Mouse (Mus musculus) testis, adult 2 months (tissue): ENCODE measurements around the gene Ctdsp1. TPM values are rescaled to one million over a fixed set of nuclear protein-coding genes. Genes with fewer than 3 reads are reported as not detected.

Experiments used
- H3K27ac ChIP-seq: fragments of 200-500 bp; 2 replicates; pipeline ENCODE4 v1.5.1; 2012; ENCODE audit warnings: low read depth, low read length; ENCODE audit not compliant: control insufficient read depth, insufficient read depth
- H3K27me3 ChIP-seq: fragments of 200-500 bp; 2 replicates; pipeline ENCODE4 v1.6.1; 2012; ENCODE audit warnings: mild to moderate bottlenecking, low read length, moderate library complexity; ENCODE audit not compliant: control insufficient read depth, insufficient read depth
- H3K36me3 ChIP-seq: fragments of 200-500 bp; 2 replicates; pipeline ENCODE4 v1.6.1; 2012; ENCODE audit warnings: mild to moderate bottlenecking, low read length; ENCODE audit not compliant: control insufficient read depth, insufficient read depth
- H3K4me1 ChIP-seq: fragments of 200-500 bp; 2 replicates; pipeline ENCODE4 v1.6.1; 2012; ENCODE audit warnings: low read length; ENCODE audit not compliant: control insufficient read depth, insufficient read depth
- H3K4me3 ChIP-seq: fragments of 200-500 bp; 2 replicates; pipeline ENCODE4 v1.5.1; 2012; ENCODE audit warnings: low read depth, mild to moderate bottlenecking, low read length, moderate library complexity, mixed read lengths; ENCODE audit not compliant: control insufficient read depth
- CTCF ChIP-seq: fragments of 200-500 bp; IDR thresholded peaks from 2 replicates; pipeline ENCODE4 v1.5.1; 2012; ENCODE audit warnings: low read depth, mild to moderate bottlenecking, inconsistent platforms, low read length, moderate library complexity; ENCODE audit not compliant: control insufficient read depth, insufficient read depth, insufficient replicate concordance
- POLR2A ChIP-seq: fragments of 200-500 bp; IDR thresholded peaks from 2 replicates; pipeline ENCODE4 v1.6.1; 2012; ENCODE audit warnings: low read depth, mild to moderate bottlenecking, inconsistent platforms, low read length, moderate library complexity; ENCODE audit not compliant: control insufficient read depth
- polyA plus RNA-seq: library from polyadenylated mRNA; depleted of rRNA; stranded (reverse); fragments of >200 nt; gene quantifications from 2 replicates; pipeline ENCODE4 v1.2.3, GENCODE M21; 2012

Ctdsp1 gene
- polyA plus RNA-seq, 1 experiment: 12.1 TPM

DNA sequence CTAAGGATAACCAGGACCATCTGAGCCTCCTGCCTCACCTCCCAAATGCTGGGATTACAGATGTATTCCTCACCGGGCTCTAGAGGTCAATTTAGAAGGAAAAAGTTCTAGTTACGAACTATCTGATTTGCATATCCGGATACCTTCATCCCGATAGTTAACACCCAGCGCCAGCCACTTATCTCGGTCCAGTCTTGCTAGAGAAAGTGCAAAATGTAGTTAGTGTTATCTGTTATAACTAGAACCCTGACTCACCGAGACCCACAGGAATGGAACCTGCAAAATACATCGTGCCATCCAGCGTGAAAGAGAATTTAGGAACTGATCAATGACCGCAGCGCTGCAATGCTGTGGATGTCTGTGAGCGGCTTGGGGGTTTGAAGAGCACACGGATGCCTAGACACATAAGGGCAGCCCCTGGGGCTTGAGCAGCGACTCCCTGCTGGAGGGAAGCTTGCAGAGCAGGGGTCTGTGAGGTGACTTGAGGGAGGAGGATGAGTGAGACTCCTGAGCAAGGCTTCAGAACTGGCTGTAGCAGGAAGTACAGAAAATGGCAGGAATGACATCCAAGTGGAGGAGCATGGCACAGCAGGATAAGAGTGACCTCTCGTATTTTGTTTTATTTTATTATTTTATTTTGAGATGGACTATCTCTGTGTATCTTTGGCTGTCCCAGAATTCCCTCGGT, 9.8 kb downstream of the Ctdsp1 start:
- no peak overlapping the region for H3K27ac ChIP-seq
- TF ChIP-seq CTCF (no peak), POLR2A (no peak)
- peaks cover 4% of the 10 kb centered on the region for H3K4me1 ChIP-seq
- H3K4me3 ChIP-seq: no peak overlapping the region
- H3K36me3 ChIP-seq: no peaks in the 10 kb centered on the region
- H3K27me3 ChIP-seq: no peaks in the 10 kb centered on the region

DNA sequence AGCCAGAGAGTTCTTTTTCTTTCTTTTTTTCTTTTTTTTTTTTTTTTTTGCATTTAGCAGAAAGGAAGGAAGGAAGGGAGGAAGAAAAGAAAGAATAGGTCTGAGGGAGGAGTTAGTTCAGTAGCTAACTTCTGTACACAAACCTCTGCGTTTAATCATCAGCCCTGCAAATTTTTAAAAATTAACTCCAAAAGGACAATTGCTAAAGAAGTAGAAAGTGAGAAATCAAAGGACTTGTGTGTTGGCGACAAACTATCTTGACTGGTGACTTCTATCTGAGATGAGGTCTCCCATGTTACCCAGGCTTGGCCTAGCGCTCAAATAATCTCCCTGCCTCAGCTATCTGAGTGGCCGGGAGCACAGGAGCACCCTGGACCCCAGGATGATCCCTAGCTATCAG, 12.9 kb downstream of the Ctdsp1 start:
- no peak for TF ChIP-seq CTCF
- no peak for TF ChIP-seq POLR2A
- Histone ChIP-seq H3K4me1 (peaks cover 3% of the 10 kb centered on the region), H3K4me3 (no peak overlapping the region), H3K36me3 (no peaks in the 10 kb centered on the region), H3K27me3 (no peaks in the 10 kb centered on the region), H3K27ac (no peak overlapping the region)

DNA sequence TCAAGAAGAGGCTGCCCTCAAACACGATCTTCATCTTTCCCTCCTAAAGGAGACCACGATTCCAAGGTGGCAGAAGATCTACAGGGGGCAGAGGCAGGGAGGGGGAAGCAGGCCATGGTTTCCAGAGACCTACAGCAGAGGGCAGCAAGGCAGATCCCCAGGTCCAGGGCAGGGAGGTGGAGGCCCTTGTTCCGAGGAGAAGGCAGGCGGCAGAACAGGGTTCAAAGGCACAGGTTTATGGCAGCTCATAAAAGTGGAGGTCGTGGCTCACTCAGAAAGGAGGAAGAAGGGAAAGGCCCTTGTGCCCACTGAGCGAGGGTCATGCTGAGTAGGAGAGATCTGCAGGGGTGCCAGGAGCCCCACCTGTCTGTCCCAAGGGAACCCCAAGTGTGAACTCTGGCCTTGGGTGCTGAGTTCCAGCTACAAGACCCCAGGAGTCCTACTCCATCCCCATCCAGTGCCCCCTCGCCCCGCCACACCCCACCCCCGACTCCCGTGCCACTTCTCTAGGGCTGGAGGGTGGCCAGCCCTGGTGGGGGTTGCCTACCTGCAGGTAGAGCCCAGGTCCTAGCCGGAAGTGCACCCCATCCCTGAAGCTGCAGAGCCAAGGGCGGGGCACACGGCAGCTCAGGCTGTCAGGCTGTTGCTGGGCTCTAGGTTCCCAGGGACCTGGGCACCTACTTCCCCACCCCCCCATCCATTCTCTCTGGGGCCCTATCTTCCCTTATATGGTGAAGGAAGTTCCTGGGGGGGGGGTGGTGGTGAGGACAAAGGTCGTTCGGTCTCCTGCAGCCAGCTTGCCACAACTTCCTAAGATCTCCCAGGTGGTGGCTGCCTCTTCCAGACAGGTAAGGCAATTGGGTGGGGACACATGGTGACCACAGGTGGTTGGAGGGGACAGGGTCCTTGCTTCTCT, 17.5 kb downstream of the Ctdsp1 start, which contains the start of gene Vil1:
Gene Vil1, plus strand, starts transcription at position 788 of the 916 bp plus-strand sequence.
- no peak within 1 kb of the TSS for H3K27ac ChIP-seq

DNA sequence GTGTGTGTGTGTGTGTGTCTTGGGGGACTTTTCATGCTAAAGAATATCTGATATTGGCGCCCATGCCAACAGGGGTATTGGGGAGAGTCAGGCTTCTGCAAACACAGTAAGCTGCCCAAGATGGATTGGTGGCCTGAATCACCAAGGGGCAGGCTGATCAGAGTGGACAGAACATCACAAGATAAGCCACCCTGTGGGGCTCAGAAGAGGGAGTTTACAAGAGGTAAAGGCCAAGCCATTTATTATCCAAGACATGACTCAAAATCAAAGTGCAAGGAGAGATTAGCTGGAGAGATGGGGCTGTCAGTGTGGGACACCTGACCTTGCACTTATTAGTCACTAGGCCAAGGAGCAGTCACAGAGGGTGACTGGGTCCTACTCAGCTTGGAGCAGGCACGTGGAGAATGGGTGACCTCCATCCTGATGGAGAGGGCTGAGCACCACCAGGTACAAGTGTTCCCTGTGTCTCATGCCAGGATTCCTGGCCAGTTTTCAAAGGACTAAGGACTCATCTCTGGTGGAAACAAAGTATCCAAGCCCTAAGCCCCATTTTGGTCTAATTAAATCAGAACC, 20.5 kb downstream of the Ctdsp1 start:
- no peak for TF ChIP-seq POLR2A
- Histone ChIP-seq H3K4me3 (no peak overlapping the region), H3K36me3 (no peaks in the 10 kb centered on the region), H3K27me3 (no peaks in the 10 kb centered on the region), H3K4me1 (peaks cover 10% of the 10 kb centered on the region), H3K27ac (no peak overlapping the region)

More for the DNA sequence above, 17.5 kb downstream of the Ctdsp1 start, which contains the start of gene Vil1:
- no peak for TF ChIP-seq POLR2A
- TF ChIP-seq CTCF: no peak
- Histone ChIP-seq H3K4me1 (peaks cover 7% of the 10 kb centered on the region), H3K27me3 (no peaks in the 10 kb centered on the region), H3K36me3 (no peaks in the 10 kb centered on the region), H3K4me3 (no peak within 1 kb of the TSS)

DNA sequence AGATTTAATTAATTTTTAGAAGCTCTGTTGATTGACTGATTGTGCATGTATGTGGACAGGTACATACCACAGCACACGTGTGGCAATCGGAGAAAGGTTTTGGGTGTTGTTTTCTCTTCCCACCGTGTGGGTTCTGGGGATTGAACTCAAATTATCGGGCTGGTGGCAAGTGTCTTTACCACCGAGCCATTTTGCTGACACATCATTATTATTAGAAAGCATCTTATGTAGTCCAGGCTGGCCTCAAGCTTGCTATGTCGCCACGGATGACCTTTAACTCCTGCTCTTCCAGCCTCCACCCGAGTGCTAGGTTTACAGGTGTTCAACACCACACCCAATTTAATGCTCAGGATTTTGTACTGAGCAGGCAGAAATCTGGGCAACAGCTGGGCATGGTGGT, 21.4 kb downstream of the Ctdsp1 start:
- H3K4me1 ChIP-seq: peaks cover 10% of the 10 kb centered on the region
- TF ChIP-seq CTCF (no peak), POLR2A (no peak)
- no peak overlapping the region for H3K4me3 ChIP-seq
- no peak overlapping the region for H3K27ac ChIP-seq
- H3K36me3 ChIP-seq: no peaks in the 10 kb centered on the region
- H3K27me3 ChIP-seq: no peaks in the 10 kb centered on the region

DNA sequence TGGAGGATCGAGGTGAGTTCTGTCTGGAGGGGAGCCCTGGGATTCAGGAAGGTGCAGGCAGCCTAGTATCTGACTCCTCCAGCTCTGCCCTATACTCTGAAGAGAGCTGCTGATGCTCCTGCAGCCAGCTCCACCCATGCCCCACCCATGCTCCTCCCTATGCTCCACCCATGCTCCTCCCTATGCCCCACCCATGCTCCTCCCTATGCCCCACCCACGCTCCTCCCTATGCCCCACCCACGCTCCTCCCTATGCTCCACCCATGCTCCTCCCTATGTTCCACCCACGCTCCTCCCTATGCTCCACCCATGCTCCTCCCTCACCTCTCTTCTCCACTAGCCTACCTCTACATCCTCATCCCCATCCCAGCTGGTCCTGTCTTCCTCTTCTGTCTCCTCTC, 23.8 kb downstream of the Ctdsp1 start:
- TF ChIP-seq CTCF (no peak), POLR2A (no peak)
- no peaks in the 10 kb centered on the region for H3K27me3 ChIP-seq
- no peaks in the 10 kb centered on the region for H3K36me3 ChIP-seq
- no peak overlapping the region; the same call in 1 of the 2 replicates for H3K4me3 ChIP-seq
- H3K4me1 ChIP-seq: peaks cover 16% of the 10 kb centered on the region
- no peak overlapping the region for H3K27ac ChIP-seq

DNA sequence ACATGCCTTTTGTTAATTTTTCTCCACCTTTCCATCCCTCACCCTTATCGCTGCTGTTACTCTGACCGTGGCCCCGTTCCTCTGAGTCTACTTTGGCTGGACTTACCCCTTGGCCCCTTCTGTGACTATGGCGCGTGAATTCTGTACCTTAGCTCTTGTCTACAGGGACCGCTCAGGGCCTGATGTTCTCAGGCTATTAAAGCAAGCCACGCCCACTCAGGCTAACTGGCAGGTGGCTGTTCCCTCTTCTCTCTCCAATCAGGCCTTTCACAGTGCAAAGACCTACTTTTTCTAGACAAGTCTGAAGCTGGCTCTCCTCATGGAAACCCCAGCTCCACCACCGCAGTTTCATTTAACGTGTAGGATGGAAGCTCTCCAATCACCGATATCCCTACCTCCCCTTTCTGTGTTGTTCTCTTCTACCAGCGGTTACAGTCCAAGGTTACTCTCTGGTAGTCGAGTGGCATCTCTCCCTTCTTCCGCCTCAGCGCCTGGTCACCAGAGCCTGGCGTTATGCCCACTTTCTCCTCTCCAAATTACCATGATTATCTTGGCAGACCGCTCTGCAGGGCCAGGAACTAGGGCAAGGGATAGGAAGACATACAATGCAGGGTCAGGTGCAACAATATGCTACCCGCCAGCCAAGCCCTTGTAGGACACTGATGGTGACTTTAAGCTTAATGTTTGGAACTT, 27.6 kb downstream of the Ctdsp1 start:
- H3K4me3 ChIP-seq: no peak overlapping the region
- no peaks in the 10 kb centered on the region for H3K36me3 ChIP-seq
- no peak for TF ChIP-seq CTCF
- no peak overlapping the region for H3K27ac ChIP-seq
- no peaks in the 10 kb centered on the region for H3K27me3 ChIP-seq
- peaks cover 12% of the 10 kb centered on the region for H3K4me1 ChIP-seq
